Mouse (Mus musculus) layer of hippocampus, adult 6 months (tissue): ENCODE measurements around the gene Scyl1. TPM values are rescaled to one million over a fixed set of nuclear protein-coding genes. Genes with fewer than 3 reads are reported as not detected.

Experiments
- long read RNA-seq, 2 experiments: library from polyadenylated mRNA; unstranded; transcript quantifications; one replicate each; pipeline ENCODE4 v2.0.0; 2019 to 2020
- polyA plus RNA-seq: library from polyadenylated mRNA; unstranded; fragments of <200 nt; fragmentation: Nextera tagmentation; gene quantifications from 2 replicates; pipeline ENCODE4 v1.2.3, GENCODE M21; 2021

Gene Scyl1
- 53.3 and 62.2 TPM in 2 replicates for polyA plus RNA-seq
- long read RNA-seq, experiment 1, transcript Scyl1-201 (17 exons, 2,586 nt) = minor isoform, 10 of 147 reads
- long read RNA-seq, experiment 1, transcript Scyl1-210 (17 exons, 2,731 nt) = major isoform, 95 of 147 reads
- long read RNA-seq, experiment 1, transcript Scyl1-209 (17 exons, 2,395 nt) = minor isoform, 7 of 147 reads
- long read RNA-seq, experiment 1, partial matches to known transcripts = 20 of 147 reads
- long read RNA-seq, experiment 1, other reads (novel, unspliced or antisense) = 15 of 147 reads
- long read RNA-seq, experiment 2, transcript Scyl1-201 (17 exons, 2,586 nt) = minor isoform, 47 of 540 reads
- long read RNA-seq, experiment 2, transcript Scyl1-209 (17 exons, 2,395 nt) = minor isoform, 44 of 540 reads
- long read RNA-seq, experiment 2, transcript Scyl1-210 (17 exons, 2,731 nt) = major isoform, 358 of 540 reads
- long read RNA-seq, experiment 2, partial matches to known transcripts = 25 of 540 reads
- long read RNA-seq, experiment 2, other reads (novel, unspliced or antisense) = 66 of 540 reads

GRCm38 (mm10) chr19:5770925-5771860, at the start of gene Scyl1:
Scyl1 (minus strand) TSS chr19:5771419.

GRCm38 (mm10) chr19:5740320-5741317, 30.6 kb downstream of the Scyl1 start, which contains the start of gene Ltbp3:
Ltbp3 (plus strand) TSS chr19:5740904.

GRCm38 (mm10) chr19:5729444-5729815, 41.8 kb downstream of the Scyl1 start, which contains the start of gene Fam89b:
Fam89b (minus strand) TSS chr19:5729653.

DNA sequence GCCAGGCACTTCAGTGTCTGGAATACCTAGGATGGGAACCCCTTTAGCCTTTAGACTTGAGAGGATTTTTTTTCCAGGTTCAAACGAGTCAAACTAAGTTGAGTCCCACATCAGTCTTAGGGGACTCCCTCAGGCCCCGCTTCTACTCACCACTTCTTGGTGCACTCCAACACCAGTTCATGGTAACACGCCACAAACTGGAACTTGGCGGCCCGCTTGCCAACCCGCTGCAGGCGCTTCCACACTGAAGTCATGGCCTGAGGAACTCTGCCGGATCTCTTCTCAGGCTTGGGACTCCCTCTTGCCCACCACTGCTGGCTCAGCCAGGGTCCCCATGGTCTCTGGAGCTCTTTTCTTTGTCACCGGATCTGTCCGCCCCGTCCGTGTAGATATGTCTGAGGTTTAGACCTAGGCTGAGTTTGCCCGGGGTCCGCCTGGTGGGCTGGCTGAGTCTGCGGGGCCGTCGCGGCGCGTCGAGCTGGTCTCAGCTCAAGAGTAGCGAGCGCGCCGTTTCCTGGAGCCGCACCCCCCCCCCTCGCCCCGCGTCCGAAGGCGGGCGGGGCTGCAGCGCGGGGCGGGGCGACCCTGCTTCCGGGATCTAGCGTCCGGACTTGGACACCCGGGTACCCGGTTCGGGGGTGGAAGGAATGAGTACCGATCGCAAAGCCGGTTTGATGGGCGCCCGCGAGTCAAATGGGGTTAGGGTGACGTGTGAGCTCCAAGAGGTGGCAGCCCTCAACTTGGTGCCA, 45.3 kb downstream of the Scyl1 start, which contains the start of gene Ehbp1l1:
Ehbp1l1 (minus strand) TSS at position 551 of the 749 bp plus-strand sequence.

Other genes starting within 250 kb of the Scyl1 start
- not detected in 2 replicates for gene Ovol1, start 210.8 kb downstream of the Scyl1 start, polyA plus RNA-seq
- gene Ap5b1, start 203.4 kb downstream of the Scyl1 start, polyA plus RNA-seq = 2.8 and 5.1 TPM in 2 replicates
- gene Rnaseh2c, start 169.5 kb downstream of the Scyl1 start, polyA plus RNA-seq = 47.4 and 53.5 TPM in 2 replicates
- gene Kat5, start 161.2 kb downstream of the Scyl1 start, polyA plus RNA-seq = 41.3 and 45.1 TPM in 2 replicates
- gene Rela, start 133.9 kb downstream of the Scyl1 start, polyA plus RNA-seq = 9.2 and 14.8 TPM in 2 replicates
- gene Sipa1, start 107.7 kb downstream of the Scyl1 start, polyA plus RNA-seq = 7.2 and 9.3 TPM in 2 replicates
- 6.1 and 6.9 TPM in 2 replicates for gene Map3k11, start 82.7 kb downstream of the Scyl1 start, polyA plus RNA-seq
- gene Pcnx3, start 82.5 kb downstream of the Scyl1 start, polyA plus RNA-seq = 6.7 and 8.1 TPM in 2 replicates
- gene Kcnk7, start 67.1 kb downstream of the Scyl1 start, polyA plus RNA-seq = 0.65 and 0.82 TPM in 2 replicates
- gene Ehbp1l1, start 45.1 kb downstream of the Scyl1 start, polyA plus RNA-seq = 9.6 and 11.4 TPM in 2 replicates
- gene Fam89b, start 41.8 kb downstream of the Scyl1 start, polyA plus RNA-seq = 13.9 and 17.1 TPM in 2 replicates
- gene Ltbp3, start 30.5 kb downstream of the Scyl1 start, polyA plus RNA-seq = 2.5 and 4.3 TPM in 2 replicates
- gene Frmd8, start 103.9 kb upstream of the Scyl1 start, polyA plus RNA-seq = 14.0 and 15.8 TPM in 2 replicates
- gene Slc25a45, start 106.4 kb upstream of the Scyl1 start, polyA plus RNA-seq = 0.98 and 1.3 TPM in 2 replicates
- 0.85 and 0.88 TPM in 2 replicates for gene Tigd3, start 122.7 kb upstream of the Scyl1 start, polyA plus RNA-seq
- gene Dpf2, start 141.6 kb upstream of the Scyl1 start, polyA plus RNA-seq = 36.4 and 37.3 TPM in 2 replicates
- gene Cdc42ep2, start 153.4 kb upstream of the Scyl1 start, polyA plus RNA-seq = 8.6 and 11.3 TPM in 2 replicates
- 2.8 and 2.9 TPM in 2 replicates for gene Pola2, start 192.8 kb upstream of the Scyl1 start, polyA plus RNA-seq
- gene Slc22a20, start 214.7 kb upstream of the Scyl1 start, polyA plus RNA-seq = not detected in 2 replicates
- 1.8 and 2.2 TPM in 2 replicates for gene Capn1, start 244.5 kb upstream of the Scyl1 start, polyA plus RNA-seq